Mouse (Mus musculus) small intestine, adult 2 months (tissue): ENCODE measurements at regions not wholly inside any gene's neighbourhood (a gene's known extent, or its start where the extent isn't known, plus 50 kb on each side); places are given as distances from the start of the nearest gene placed in this dataset.
A peak's percentile ranks its signal among the peaks of the same experiment; 100 is the strongest.

Source experiments
- H3K27ac ChIP-seq: fragments of 200-500 bp; 2 replicates; pipeline ENCODE4 v1.5.1; 2012; ENCODE audit warnings: low read depth, low read length, control low read depth, inconsistent platforms; ENCODE audit not compliant: insufficient read depth
- H3K27me3 ChIP-seq: fragments of 200-500 bp; 2 replicates; pipeline ENCODE4 v1.6.1; 2012; ENCODE audit warnings: mild to moderate bottlenecking, moderate library complexity, low read length, inconsistent platforms; ENCODE audit not compliant: control insufficient read depth, insufficient read depth
- H3K36me3 ChIP-seq: fragments of 200-500 bp; 2 replicates; pipeline ENCODE4 v1.6.1; 2012; ENCODE audit warnings: mild to moderate bottlenecking, low read length, control low read depth, inconsistent platforms; ENCODE audit not compliant: control insufficient read depth, insufficient read depth
- H3K4me1 ChIP-seq: fragments of 200-500 bp; 2 replicates; pipeline ENCODE4 v1.6.1; 2012; ENCODE audit warnings: low read length, inconsistent platforms, mixed read lengths; ENCODE audit not compliant: control insufficient read depth, insufficient read depth, insufficient read length
- H3K4me3 ChIP-seq: fragments of 200-500 bp; 2 replicates; pipeline ENCODE4 v1.5.1; 2012; ENCODE audit warnings: low read depth, mild to moderate bottlenecking, control low read depth, inconsistent platforms, low read length, moderate library complexity
- CTCF ChIP-seq: fragments of 200-500 bp; IDR thresholded peaks from 2 replicates; pipeline ENCODE4 v1.5.1; 2012; ENCODE audit warnings: low read depth, mild to moderate bottlenecking, control low read depth, inconsistent platforms, low read length, moderate library complexity, mixed read lengths; ENCODE audit not compliant: insufficient replicate concordance, insufficient read length; ENCODE audit errors: extremely low read depth
- POLR2A ChIP-seq: fragments of 200-500 bp; IDR thresholded peaks from 2 replicates; pipeline ENCODE4 v1.6.1; 2012; ENCODE audit warnings: low read depth, mild to moderate bottlenecking, control low read depth, inconsistent platforms, low read length, moderate library complexity
- WGBS: fragments of 180-500 bp; shearing (Covaris S2); methylation state at CpG from one replicate; pipeline ENCODE4 v1.1.7; 2018; 5-methylcytosine and 5-hydroxymethylcytosine counted together

DNA sequence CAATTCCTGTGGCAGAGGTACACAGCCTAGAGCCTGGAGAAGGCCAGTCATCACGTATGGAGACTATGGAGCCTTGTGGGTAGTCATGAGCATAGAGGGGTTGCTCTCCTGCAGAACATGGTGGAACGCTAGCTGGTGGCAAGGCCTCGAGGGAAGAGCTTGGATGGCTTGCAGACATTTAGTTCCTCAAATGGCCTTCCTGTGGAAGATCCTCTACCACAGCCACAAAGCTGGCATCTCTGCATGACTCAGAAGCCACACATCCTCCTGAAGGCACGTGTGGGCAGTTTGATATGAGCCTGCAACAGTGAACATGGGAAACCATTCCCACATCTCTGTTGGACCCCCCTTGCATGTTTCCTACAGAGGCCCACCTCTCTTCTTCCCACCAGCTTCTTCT is 547.9 kb upstream of the Lrrc6 start:
- TF ChIP-seq CTCF (no peak), POLR2A (no peak)
- Histone ChIP-seq H3K4me3 (no peak overlapping the region), H3K36me3 (no peaks in the 10 kb centered on the region), H3K27me3 (no peaks in the 10 kb centered on the region), H3K4me1 (peaks cover 17% of the 10 kb centered on the region), H3K27ac (no peak overlapping the region)
- 87% methylated on average over 4 of the region's 4 CpGs for WGBS

DNA sequence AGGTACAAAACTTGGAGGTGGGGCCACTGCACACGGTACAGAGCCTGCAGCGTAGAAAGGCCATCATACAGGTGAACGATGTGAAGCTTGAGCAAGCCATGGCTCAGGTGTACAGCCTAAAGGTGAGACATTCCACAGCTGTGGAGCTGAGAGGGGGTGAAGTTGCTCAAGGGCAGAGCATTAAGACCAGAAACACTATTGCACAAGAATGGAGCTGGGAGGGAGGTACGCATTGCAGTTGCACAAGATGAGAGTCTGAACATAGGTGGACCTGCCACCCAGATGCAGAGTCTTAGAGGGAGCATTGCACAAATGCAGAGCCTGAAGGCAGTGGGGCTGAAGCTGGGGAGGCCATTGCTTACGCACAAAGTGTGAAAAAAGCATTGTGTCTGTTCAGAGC is 547.4 kb upstream of the Lrrc6 start:
- TF ChIP-seq CTCF (no peak), POLR2A (no peak)
- WGBS = 92% methylated on average over 5 of the region's 5 CpGs
- peaks cover 17% of the 10 kb centered on the region for H3K4me1 ChIP-seq
- no peak overlapping the region for H3K4me3 ChIP-seq
- H3K27me3 ChIP-seq = no peaks in the 10 kb centered on the region
- H3K27ac ChIP-seq = no peak overlapping the region
- H3K36me3 ChIP-seq = no peaks in the 10 kb centered on the region

DNA sequence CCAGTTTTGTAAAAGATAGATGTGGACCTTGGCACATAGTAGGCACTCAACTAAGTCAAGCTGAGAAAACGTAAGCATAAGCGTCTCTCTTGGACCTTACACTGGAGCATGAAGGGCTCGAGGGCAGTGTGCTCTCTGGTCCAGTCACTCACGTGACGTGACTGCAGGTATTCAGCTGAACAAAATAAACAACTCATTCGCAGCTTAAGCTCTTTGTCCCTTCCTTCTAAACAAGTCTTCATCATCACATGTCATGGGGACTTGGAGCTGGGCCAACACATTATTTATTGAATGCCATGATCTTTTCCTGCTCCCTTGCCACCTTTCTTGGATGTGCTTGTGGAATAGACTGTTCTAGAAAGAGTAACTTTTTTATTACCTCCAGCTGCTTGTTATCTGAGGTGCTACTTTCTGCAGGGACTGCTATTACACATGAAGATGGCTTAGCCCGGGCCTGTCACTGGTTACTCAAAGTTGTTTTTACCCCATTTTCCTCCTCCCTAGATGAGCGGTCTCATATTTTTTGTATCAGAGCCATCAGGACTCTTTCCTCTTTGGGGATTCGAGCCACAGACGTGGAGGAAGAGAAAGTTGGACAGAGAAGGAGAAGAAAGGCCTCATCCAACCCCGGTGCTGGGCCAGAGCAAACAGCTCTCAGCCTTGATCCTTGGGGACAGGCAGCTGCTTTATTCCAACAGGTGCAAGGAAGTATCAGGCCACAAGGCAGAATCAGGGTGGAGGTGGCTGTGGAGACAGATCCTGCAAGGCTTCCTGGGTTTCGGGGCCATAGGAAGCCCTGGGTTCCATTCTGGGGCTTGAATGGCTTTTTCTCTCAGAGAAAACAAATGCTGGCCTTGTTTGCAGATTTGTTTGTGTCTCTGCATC is 545.5 kb upstream of the Lrrc6 start:
- H3K4me1 ChIP-seq = peaks cover 17% of the 10 kb centered on the region
- TF ChIP-seq POLR2A (no peak), CTCF (no peak)
- H3K36me3 ChIP-seq = no peaks in the 10 kb centered on the region
- WGBS = 28% methylated on average over 12 of the region's 12 CpGs
- H3K27ac ChIP-seq = peak overlapping the region; percentile 14
- H3K27me3 ChIP-seq = no peaks in the 10 kb centered on the region
- no peak overlapping the region for H3K4me3 ChIP-seq

DNA sequence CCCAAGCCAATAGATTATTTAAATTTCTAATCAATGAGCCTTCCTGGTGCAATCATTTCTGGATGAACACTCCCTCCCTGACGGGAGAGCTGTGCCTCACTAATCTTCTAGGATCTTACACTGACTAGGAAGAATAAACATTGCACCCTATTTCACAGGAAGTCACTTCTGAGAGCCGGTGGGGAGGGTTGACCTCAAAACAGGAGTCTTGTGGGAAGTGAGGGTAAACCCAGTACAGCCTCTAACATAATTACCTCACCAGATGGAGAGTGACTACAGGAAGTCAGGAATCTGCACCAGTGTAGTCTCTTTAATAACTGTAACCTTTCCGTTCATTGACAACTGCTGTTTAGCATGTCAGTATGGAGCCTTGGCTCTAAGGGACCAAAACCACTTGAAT is 544.6 kb upstream of the Lrrc6 start:
- no peak for TF ChIP-seq POLR2A
- TF ChIP-seq CTCF = no peak
- H3K4me1 ChIP-seq = peaks cover 20% of the 10 kb centered on the region
- H3K4me3 ChIP-seq = no peak overlapping the region
- H3K36me3 ChIP-seq = no peaks in the 10 kb centered on the region
- peak overlapping the region; percentile 5 for H3K27ac ChIP-seq
- no peaks in the 10 kb centered on the region for H3K27me3 ChIP-seq
- 13% methylated on average over 3 of the region's 3 CpGs for WGBS

DNA sequence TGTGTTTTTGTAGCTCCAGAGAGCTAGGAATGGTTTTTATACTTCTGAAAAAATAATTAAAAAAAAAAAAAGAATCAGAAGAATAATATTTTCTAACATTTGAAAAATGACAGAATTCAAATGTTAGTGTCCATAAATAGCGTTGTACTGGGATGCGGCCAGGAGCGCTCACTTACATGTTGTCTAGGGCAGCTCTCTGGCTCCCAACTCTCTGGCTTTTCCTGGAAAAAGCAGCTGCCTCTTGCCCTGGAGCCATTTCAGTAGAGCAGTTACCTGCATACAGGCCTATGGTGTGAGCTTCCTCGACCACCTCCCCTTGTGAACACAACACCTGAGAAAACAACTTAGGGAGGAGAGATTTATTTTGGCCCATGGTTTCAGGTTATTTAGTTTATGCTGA is 544.1 kb upstream of the Lrrc6 start:
- no peaks in the 10 kb centered on the region for H3K27me3 ChIP-seq
- no peak overlapping the region for H3K4me3 ChIP-seq
- H3K36me3 ChIP-seq = no peaks in the 10 kb centered on the region
- peaks cover 25% of the 10 kb centered on the region for H3K4me1 ChIP-seq
- no peak for TF ChIP-seq CTCF
- TF ChIP-seq POLR2A = no peak
- H3K27ac ChIP-seq = no peak overlapping the region
- 68% methylated on average over 4 of the region's 4 CpGs for WGBS

DNA sequence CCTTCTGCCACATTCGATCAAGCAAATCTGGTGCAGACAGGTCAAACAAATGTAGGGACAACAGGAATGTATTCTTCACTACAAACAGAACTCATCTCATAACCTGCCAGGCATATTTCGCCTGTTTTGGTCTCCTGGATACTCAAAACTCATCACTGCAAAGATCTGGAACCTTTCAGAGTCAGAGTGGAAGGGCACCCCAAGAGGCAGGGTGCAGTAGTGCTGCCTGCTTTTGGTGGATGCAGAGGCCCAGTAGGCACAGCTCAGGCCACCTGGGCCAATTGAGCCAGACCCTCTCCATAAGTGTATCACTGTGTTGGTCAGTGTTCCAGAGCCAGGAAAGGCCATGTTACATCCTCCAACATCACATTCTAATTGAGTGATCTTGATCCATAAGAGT is 541.4 kb upstream of the Lrrc6 start:
- H3K36me3 ChIP-seq = no peaks in the 10 kb centered on the region
- no peaks in the 10 kb centered on the region for H3K27me3 ChIP-seq
- WGBS = 87% methylated on average over 2 of the region's 2 CpGs
- H3K4me3 ChIP-seq = no peak overlapping the region
- TF ChIP-seq POLR2A (no peak), CTCF (peak; percentile 32; the same call in 1 of the 2 replicates)
- peaks cover 25% of the 10 kb centered on the region for H3K4me1 ChIP-seq
- no peak overlapping the region for H3K27ac ChIP-seq

DNA sequence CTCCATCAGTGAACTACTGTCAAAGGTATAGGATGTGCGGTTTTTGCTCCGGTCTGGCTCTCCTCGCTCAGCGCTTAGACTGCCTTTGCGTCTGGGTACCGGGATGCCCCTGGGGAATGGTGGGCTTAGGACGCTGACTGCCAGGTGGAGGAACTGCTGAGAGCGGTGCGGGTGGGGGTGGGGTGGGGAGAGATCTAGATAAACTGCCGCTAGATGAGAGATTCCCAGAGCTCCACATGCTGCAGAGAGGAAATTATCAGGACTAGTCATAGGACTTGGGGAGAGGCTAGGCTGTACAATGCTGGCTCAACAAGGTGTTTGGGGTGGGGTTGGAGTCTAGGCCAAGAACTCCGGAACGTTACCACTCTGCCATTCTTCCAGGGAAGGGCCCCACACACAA is 539.5 kb upstream of the Lrrc6 start:
- TF ChIP-seq POLR2A = no peak
- no peak for TF ChIP-seq CTCF

More for the DNA sequence above, 539.5 kb upstream of the Lrrc6 start:
- Histone ChIP-seq H3K4me3 (peak overlapping the region; percentile 29; the same call in 1 of the 2 replicates), H3K36me3 (no peaks in the 10 kb centered on the region), H3K4me1 (peaks cover 13% of the 10 kb centered on the region), H3K27ac (0 out of 2 replicates have a peak overlapping the region, but pooled peaks have one; percentile 31), H3K27me3 (no peaks in the 10 kb centered on the region)
- 17% methylated on average over 12 of the region's 12 CpGs for WGBS
